Mouse (Mus musculus) gastrocnemius, postnatal 14 days (tissue): ENCODE results near the gene Appbp2. TPM values are rescaled to one million over a fixed set of nuclear protein-coding genes. Genes with fewer than 3 reads are reported as not detected.

ENCODE experiments used
- DNase-seq: peaks from one replicate; pipeline ENCODE4 v3.0.0; 2021; ENCODE audit warnings: mixed read lengths
- intact Hi-C: fragments of 180-260 bp; cut with DNase I; formaldehyde crosslinking; loops from one replicate; pipeline ENCODE4 v1.15.1; 2025; ENCODE audit warnings: low total_unique reads
- long read RNA-seq, 2 experiments: library from polyadenylated mRNA; stranded (forward); transcript quantifications; one replicate each; pipeline ENCODE4 v2.0.0; 2021
- total RNA-seq, 2 experiments: library from RNA; stranded (reverse); gene quantifications; 2 replicates each; pipeline ENCODE4 v1.2.3; 2021

The Appbp2 gene
- 10 to 100 TPM; 11.3 to 12.0 TPM for total RNA-seq
- long read RNA-seq, experiment 1, full-length matches to known transcripts = 13 of 16 reads
- long read RNA-seq, experiment 1, partial matches to known transcripts = 0 of 16 reads
- long read RNA-seq, experiment 1, other reads (novel, unspliced or antisense) = 3 of 16 reads
- long read RNA-seq, experiment 2, full-length matches to known transcripts = 16 of 20 reads
- long read RNA-seq, experiment 2, partial matches to known transcripts = 2 of 20 reads
- long read RNA-seq, experiment 2, other reads (novel, unspliced or antisense) = 2 of 20 reads

- intact Hi-C loops = no loop called here
- peak; percentile 91 for DNase-seq
Observed at GRCm38 (mm10) chr11:85234990-85235841, at the start of gene Appbp2. TSS of gene Appbp2 (minus strand) at chr11:85235130.

- no peak for DNase-seq
- intact Hi-C loops = no loop called here
Observed at GRCm38 (mm10) chr11:85281219-85281878, 46.4 kb upstream of the Appbp2 start.

- intact Hi-C loops = no loop called here
- DNase-seq = no peak
Observed at GRCm38 (mm10) chr11:85278175-85278574, 43.2 kb upstream of the Appbp2 start.

GRCm38 (mm10) chr11:85277609-85278008 lies 42.7 kb upstream of the Appbp2 start:
- intact Hi-C loops = no loop called here
- no peak for DNase-seq

- intact Hi-C loops = no loop called here
- no peak for DNase-seq
Observed at GRCm38 (mm10) chr11:85275151-85275550, 40.2 kb upstream of the Appbp2 start.

GRCm38 (mm10) chr11:85273299-85273698 lies 38.4 kb upstream of the Appbp2 start:
- DNase-seq = no peak
- intact Hi-C loops = no loop called here

- intact Hi-C loops = no loop called here
- peak; percentile 11 for DNase-seq
Observed at GRCm38 (mm10) chr11:85270631-85271030, 35.7 kb upstream of the Appbp2 start.

GRCm38 (mm10) chr11:85267393-85267792 lies 32.5 kb upstream of the Appbp2 start:
- DNase-seq = no peak
- intact Hi-C loops = no loop called here

GRCm38 (mm10) chr11:85264635-85265034 lies 29.7 kb upstream of the Appbp2 start:
- intact Hi-C loops = no loop called here
- DNase-seq = no peak

- peak; percentile 59 for DNase-seq
- intact Hi-C loops = loop anchor here (2.0 kb wide), 1 partner anchor 90 kb away; the partner anchor contains the start of gene 1700125H20Rik
Observed at GRCm38 (mm10) chr11:85261192-85261591, 26.3 kb upstream of the Appbp2 start.

- intact Hi-C loops = no loop called here
- no peak for DNase-seq
Observed at GRCm38 (mm10) chr11:85258966-85259365, 24.0 kb upstream of the Appbp2 start.

GRCm38 (mm10) chr11:85255471-85256027 lies 20.6 kb upstream of the Appbp2 start:
- intact Hi-C loops = no loop called here
- no peak for DNase-seq

- intact Hi-C loops = no loop called here
Observed at GRCm38 (mm10) chr11:85253641-85254040, 18.7 kb upstream of the Appbp2 start.

GRCm38 (mm10) chr11:85253006-85253405 lies 18.1 kb upstream of the Appbp2 start:
- no peak for DNase-seq
- intact Hi-C loops = no loop called here

More at GRCm38 (mm10) chr11:85253641-85254040, 18.7 kb upstream of the Appbp2 start:
- DNase-seq = no peak

- DNase-seq = no peak
- intact Hi-C loops = no loop called here
Observed at GRCm38 (mm10) chr11:85251955-85252354, 17.0 kb upstream of the Appbp2 start.

GRCm38 (mm10) chr11:85250467-85250866 lies 15.5 kb upstream of the Appbp2 start:
- intact Hi-C loops = no loop called here
- DNase-seq = no peak

- DNase-seq = no peak
- intact Hi-C loops = no loop called here
Observed at GRCm38 (mm10) chr11:85249338-85249737, 14.4 kb upstream of the Appbp2 start.

GRCm38 (mm10) chr11:85248151-85248550 lies 13.2 kb upstream of the Appbp2 start:
- no peak for DNase-seq
- intact Hi-C loops = no loop called here

GRCm38 (mm10) chr11:85241226-85241625 lies 6.3 kb upstream of the Appbp2 start:
- intact Hi-C loops = no loop called here
- no peak for DNase-seq

GRCm38 (mm10) chr11:85240211-85240610 lies 5.3 kb upstream of the Appbp2 start:
- intact Hi-C loops = no loop called here
- DNase-seq = no peak
